Mouse (Mus musculus) midbrain, embryonic 10.5 days (tissue): ENCODE results near the gene Cpn2. TPM values are rescaled to one million over a fixed set of nuclear protein-coding genes. Genes with fewer than 3 reads are reported as not detected.
A peak's percentile ranks its signal among the peaks of the same experiment; 100 is the strongest.

Experiments used
- DNase-seq: peaks from one replicate; pipeline ENCODE4 v3.0.0-alpha.2; 2017; ENCODE audit warnings: low spot score
- H3K27ac ChIP-seq: fragments of 300-500 bp; sonication (generic); replicated peaks from 2 replicates; pipeline ENCODE4 v1.5.1; 2016; ENCODE audit warnings: mild to moderate bottlenecking
- H3K27me3 ChIP-seq: fragments of 300-500 bp; sonication (generic); 2 replicates; pipeline ENCODE4 v1.6.1; 2016; ENCODE audit warnings: low read depth, mild to moderate bottlenecking; ENCODE audit not compliant: poor library complexity, severe bottlenecking
- H3K36me3 ChIP-seq: fragments of 300-500 bp; sonication (generic); 2 replicates; pipeline ENCODE4 v1.6.1; 2016; ENCODE audit warnings: mild to moderate bottlenecking, moderate library complexity
- H3K4me1 ChIP-seq: fragments of 300-500 bp; sonication (generic); 2 replicates; pipeline ENCODE4 v1.6.1; 2016
- H3K4me3 ChIP-seq: fragments of 300-500 bp; sonication (generic); 2 replicates; pipeline ENCODE4 v1.5.1; 2016; ENCODE audit warnings: mild to moderate bottlenecking, moderate library complexity
- H3K9me3 ChIP-seq: fragments of 300-500 bp; sonication (generic); replicated peaks from 2 replicates; pipeline ENCODE4 v1.6.1; 2016; ENCODE audit warnings: mild to moderate bottlenecking
- WGBS: fragments of 180-500 bp; shearing (Covaris S2); methylation state at CpG from one replicate; pipeline ENCODE4 v1.1.7; 2016; 5-methylcytosine and 5-hydroxymethylcytosine counted together
- polyA plus RNA-seq: library from polyadenylated mRNA; unstranded; fragments of >200 nt; fragmentation: Nextera tagmentation; extraction: Ambion mirVana; gene quantifications from 2 replicates; pipeline ENCODE4 v1.2.1, GENCODE M21; 2016

Gene Cpn2
- polyA plus RNA-seq, 1 experiment from 2014 or later, result not detected

DNA sequence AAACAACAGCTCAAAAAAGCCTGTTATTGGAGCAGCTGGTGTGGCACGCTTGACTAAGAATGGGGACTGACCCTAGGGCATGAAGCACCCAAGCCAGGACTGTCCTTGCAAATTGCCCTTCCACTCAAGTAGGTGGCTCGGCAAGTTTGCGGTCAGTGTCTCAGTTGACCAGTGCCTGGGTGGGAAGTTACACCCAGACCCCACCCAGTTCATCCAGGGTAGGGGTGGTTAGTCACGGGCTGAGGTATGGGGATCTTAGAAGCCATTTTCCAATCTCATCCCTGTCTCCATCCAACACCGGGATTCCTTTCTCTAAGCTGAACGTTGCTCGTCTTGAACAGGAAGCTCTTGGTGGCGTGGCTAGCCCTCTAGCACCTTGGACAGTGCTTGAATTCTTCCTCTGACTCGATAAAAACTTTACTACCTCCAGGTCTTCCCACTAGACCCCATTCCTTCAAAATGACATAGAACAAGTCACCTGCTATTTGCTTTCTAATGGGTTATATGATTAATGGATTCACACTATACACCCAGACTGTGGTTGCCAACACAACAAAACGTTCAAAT lies 32.5 kb upstream of the Cpn2 start:
- H3K27me3 ChIP-seq, result peaks cover 29% of the 10 kb centered on the region
- no peaks in the 10 kb centered on the region for H3K36me3 ChIP-seq
- H3K4me1 ChIP-seq, result no peaks in the 10 kb centered on the region
- H3K27ac ChIP-seq, result no peak overlapping the region
- no peak overlapping the region for H3K4me3 ChIP-seq
- no peak for DNase-seq
- no peaks in the 10 kb centered on the region for H3K9me3 ChIP-seq
- 70% methylated on average over 10 of the region's 10 CpGs for WGBS

DNA sequence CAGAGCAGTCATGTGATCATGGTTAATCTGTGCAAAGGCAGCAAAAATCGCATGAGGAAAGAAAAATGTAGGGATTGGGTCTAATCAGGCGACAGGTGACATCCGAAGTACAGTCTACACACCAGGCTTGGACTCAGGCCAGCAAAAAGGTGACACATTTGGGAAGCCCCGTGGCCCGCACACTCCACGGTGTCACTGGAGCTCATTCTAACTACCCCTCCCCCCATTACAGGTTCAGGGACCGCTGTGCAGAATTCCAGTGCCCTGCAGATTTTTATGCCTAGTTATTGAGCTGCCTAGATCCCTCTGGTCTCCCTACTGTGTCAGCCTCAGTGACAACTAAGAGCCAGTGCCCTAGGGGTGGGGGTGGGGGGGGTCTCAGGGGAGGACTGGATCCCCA lies 30.2 kb upstream of the Cpn2 start:
- Histone ChIP-seq H3K9me3 (no peaks in the 10 kb centered on the region), H3K4me3 (no peak overlapping the region), H3K27ac (no peak overlapping the region), H3K36me3 (no peaks in the 10 kb centered on the region), H3K4me1 (no peaks in the 10 kb centered on the region), H3K27me3 (peaks cover 7% of the 10 kb centered on the region; the same call in 1 of the 2 replicates)
- WGBS, result 91% methylated on average over 7 of the region's 7 CpGs
- DNase-seq, result no peak

DNA sequence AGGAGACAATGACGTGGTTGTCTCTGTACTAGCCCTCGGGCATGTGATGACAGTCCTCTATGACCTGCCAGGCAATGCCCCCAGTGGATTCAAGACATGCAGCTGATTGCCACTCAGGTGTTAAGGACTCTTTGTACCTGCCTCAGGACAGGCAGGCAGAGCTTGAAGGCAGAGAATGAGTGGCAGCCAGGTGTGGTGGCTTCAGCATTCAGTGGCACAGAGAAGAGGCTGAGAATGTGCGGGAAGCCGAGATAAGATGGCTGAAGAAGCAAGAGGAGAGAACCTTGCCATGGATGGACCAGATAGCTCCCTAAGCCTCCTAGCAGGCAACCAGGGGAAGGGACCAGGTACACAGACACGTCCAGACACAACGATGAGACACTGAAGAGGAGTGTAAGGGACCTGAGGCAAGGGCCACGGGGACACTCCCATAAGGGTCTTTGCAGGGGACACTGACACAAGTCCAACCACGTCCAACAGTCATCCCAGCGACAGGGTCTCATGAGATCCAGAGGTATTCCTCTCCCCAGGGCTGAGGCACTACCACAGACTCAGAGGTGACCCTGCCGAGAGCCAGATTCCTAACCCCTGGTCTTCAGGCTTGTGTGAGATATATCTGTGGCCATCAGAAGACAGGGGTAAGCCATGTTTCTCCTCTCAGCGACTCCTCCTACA lies 29.4 kb upstream of the Cpn2 start:
- no peak overlapping the region for H3K4me3 ChIP-seq
- WGBS, result 89% methylated on average over 11 of the region's 11 CpGs
- H3K27ac ChIP-seq, result no peak overlapping the region
- no peak for DNase-seq
- 0 out of 2 replicates have a peak, but pooled peaks cover 3% of the 10 kb centered on the region for H3K27me3 ChIP-seq
- H3K36me3 ChIP-seq, result no peaks in the 10 kb centered on the region
- no peaks in the 10 kb centered on the region for H3K4me1 ChIP-seq
- no peaks in the 10 kb centered on the region for H3K9me3 ChIP-seq

DNA sequence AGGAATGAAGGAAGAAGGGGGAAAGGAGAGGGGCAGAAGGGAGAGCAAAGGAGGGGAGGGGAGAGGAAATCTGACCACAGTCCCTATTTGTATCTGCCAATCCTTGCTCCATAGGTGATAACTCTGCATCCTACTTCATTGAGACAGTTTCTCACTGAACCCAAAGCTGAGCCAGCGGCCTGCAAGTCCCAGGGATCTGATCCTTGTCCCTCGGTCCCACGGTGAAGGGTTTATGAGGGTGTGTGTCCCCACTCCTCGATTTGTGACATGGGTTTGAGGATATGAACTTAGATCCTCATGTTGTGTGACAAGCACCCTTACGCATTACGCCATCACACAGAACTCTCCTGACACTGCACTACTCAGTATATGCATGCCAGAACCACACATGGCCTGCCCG lies 27.8 kb upstream of the Cpn2 start:
- Histone ChIP-seq H3K4me1 (peaks cover 5% of the 10 kb centered on the region; the same call in 1 of the 2 replicates), H3K36me3 (no peaks in the 10 kb centered on the region), H3K9me3 (no peaks in the 10 kb centered on the region), H3K27me3 (no peaks in the 10 kb centered on the region), H3K4me3 (no peak overlapping the region), H3K27ac (no peak overlapping the region)
- WGBS, result 91% methylated on average over 7 of the region's 7 CpGs
- no peak for DNase-seq

DNA sequence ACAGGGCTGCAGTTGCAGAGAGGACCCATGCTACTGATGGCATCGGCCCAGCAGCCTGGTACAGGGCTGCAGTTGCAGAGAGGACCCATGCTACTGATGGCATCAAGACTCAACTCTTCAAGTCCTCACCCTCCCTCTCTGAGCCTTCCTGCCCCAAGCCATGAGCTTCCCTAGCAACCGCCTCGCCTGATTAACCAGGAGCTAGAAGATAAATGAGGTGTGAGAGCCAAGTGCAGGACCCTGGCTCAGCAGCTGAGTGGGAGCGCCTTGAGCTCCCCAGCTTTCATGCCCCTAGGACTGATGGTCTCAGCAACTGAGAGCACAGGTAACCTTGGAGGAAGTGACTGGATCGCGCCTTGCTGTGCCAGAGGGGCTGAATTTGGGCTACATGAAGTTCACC lies 23.1 kb upstream of the Cpn2 start:
- H3K4me1 ChIP-seq, result peaks cover 9% of the 10 kb centered on the region; the same call in 1 of the 2 replicates
- no peak for DNase-seq
- WGBS, result 79% methylated on average over 6 of the region's 6 CpGs
- H3K36me3 ChIP-seq, result no peaks in the 10 kb centered on the region
- peaks cover 29% of the 10 kb centered on the region for H3K27me3 ChIP-seq
- no peak overlapping the region for H3K27ac ChIP-seq
- H3K9me3 ChIP-seq, result no peaks in the 10 kb centered on the region
- H3K4me3 ChIP-seq, result no peak overlapping the region

DNA sequence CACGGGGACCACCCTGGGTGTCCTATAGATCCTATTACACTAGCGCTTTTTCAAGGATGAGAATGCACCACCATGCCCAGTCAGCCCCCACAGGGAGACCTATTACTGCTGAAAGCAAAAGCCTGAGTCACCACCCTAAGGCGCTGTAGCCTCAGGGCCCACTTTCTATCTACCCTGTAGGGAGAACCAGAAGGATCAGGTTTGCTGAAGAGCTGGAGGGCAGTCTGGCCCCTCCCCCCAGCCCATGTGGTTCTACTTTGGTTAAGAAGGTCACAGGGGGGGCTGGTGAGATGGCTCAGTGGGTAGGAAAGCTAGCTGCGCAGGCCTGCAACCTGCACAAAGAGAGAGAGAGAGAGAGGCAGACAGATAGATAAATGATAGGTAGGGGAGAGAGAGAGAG lies 18.4 kb upstream of the Cpn2 start:
- H3K27me3 ChIP-seq, result peaks cover 76% of the 10 kb centered on the region
- no peak overlapping the region for H3K4me3 ChIP-seq
- H3K4me1 ChIP-seq, result peaks cover 37% of the 10 kb centered on the region
- WGBS, result 58% methylated on average over 4 of the region's 4 CpGs
- H3K36me3 ChIP-seq, result no peaks in the 10 kb centered on the region
- no peak overlapping the region for H3K27ac ChIP-seq
- no peak for DNase-seq
- H3K9me3 ChIP-seq, result no peaks in the 10 kb centered on the region

DNA sequence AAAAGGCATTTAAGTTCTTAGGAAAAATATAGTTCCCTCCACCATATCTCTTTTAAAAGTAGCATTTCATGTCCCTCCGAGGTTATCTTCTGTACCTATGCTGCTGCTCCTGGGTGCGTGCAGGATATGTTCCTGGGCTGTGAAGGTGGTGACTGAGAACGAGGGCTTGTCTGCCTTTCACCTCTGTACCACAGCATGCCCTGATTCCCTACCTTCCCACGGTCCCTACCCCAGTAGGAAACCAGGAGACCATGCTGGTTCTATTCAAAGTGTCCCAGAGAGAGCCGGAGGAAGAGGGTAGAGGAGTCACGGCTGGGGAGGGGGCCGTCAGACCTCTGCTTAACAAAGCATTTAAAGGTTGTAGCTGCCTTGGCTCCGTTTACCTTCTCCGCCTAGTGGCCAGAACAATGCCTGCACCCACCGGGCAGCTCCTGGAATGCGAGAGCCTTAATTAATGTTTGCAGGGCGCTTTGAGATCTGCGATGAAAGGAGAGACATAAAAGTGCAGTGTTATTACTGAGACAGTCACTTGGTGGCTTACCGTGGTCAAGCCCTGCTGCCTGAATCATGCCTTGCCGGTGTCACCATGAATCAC lies 16.5 kb upstream of the Cpn2 start:
- WGBS, result 2% methylated on average over 15 of the region's 15 CpGs
- H3K4me3 ChIP-seq, result peak overlapping the region; percentile 38
- H3K4me1 ChIP-seq, result peaks cover 36% of the 10 kb centered on the region
- no peak overlapping the region for H3K27ac ChIP-seq
- H3K9me3 ChIP-seq, result no peaks in the 10 kb centered on the region
- DNase-seq, result peak; percentile 74
- H3K27me3 ChIP-seq, result peaks cover 82% of the 10 kb centered on the region
- H3K36me3 ChIP-seq, result no peaks in the 10 kb centered on the region

DNA sequence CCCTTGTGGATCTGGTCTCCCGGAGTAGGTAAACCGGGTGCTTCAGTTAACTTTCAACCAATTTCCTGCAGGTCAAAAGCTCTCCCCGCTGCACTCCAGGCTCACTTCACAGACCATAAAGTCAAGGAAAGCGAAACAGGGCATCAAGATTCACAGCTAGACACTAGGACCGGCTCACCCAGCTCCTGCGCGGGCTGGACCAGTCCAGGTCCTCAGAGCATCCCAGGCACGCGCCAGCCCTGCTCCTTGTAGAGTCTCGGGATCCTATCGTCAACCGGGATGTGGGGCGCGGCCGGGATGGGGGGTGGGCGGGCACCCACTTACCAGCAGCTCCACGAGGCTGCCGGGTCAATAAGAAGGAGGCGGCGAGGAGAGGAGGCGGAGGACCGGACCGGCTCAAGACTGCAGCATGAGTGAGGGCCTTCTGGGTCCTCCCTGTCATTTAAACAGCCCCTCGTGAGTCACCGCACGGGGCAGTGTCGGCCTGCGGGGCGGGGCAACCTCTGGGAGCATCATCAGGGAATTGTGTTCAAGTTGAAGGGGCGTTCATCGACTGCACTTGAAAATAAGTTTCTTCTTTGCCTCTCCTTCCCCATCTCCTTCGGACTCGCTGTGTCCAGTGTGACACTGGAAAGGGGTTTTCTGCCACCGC lies 15.7 kb upstream of the Cpn2 start, which contains the start of gene Lrrc15:
Gene Lrrc15 (minus strand): TSS at position 413 of the 652 bp plus-strand sequence.
- Histone ChIP-seq H3K4me1 (peaks cover 36% of the 10 kb centered on the region), H3K27ac (no peak within 1 kb of the TSS), H3K4me3 (peak within 1 kb of the TSS; percentile 51), H3K27me3 (peaks cover 73% of the 10 kb centered on the region), H3K36me3 (no peaks in the 10 kb centered on the region), H3K9me3 (no peaks in the 10 kb centered on the region)
- 9% methylated on average over 34 of the region's 34 CpGs for WGBS
- peak; percentile 68 for DNase-seq

DNA sequence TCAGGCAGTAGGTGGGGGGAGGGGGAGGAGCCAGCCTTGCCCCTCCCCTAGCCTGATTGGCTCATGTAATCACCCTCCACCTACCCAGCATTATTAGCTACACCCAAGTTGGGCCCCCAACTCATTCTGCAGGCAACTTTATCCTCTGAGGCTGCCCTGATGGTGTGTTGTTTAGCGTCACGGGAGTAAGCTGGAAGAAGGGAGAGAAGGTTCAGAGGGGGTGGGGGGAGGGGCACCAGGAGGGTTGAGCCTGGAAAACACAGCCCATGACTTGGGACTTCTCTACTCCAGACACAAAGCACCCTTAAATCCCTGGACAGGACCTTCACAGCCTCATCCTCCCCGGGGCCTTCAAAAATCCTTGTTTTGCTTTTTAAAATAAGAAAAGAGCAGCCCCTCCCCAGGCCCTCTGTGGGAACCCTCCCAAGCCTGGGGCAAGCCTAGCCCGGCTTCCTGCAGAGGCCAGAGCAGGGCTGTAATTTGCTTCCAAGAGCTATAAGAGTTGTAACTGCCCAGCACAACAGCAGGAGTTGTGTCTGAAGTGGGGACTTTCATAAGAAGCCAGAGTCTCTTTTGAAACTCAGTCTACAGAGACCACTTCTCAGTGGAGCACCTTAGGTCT lies 13.5 kb upstream of the Cpn2 start:
- no peaks in the 10 kb centered on the region for H3K36me3 ChIP-seq
- H3K27me3 ChIP-seq, result peaks cover 57% of the 10 kb centered on the region
- no peak overlapping the region for H3K4me3 ChIP-seq
- DNase-seq, result no peak
- H3K27ac ChIP-seq, result no peak overlapping the region
- WGBS, result 7% methylated on average over 4 of the region's 4 CpGs
- H3K9me3 ChIP-seq, result no peaks in the 10 kb centered on the region
- peaks cover 35% of the 10 kb centered on the region for H3K4me1 ChIP-seq

DNA sequence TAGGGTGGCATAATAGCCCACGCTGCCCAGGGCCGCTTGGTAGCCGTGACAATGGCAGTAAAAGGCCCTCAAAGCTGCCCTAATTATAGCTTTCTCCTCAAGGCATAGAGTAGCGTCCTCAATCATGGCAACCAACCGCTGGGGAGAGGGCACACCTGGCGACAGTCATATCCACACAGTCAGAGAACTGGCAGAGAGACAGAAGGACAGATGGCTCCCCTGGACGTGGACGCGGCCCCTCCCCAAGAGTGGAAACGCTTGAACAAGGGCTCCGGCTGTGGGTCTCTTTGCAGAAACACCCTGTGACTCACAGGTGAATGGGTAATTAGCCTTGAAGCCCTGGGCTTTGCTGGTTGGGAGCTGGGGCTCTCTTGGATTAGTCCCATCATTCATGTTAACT lies 11.1 kb upstream of the Cpn2 start:
- H3K27ac ChIP-seq, result no peak overlapping the region
- no peaks in the 10 kb centered on the region for H3K36me3 ChIP-seq
- peaks cover 34% of the 10 kb centered on the region for H3K27me3 ChIP-seq
- H3K4me1 ChIP-seq, result peaks cover 18% of the 10 kb centered on the region
- 92% methylated on average over 11 of the region's 11 CpGs for WGBS
- no peaks in the 10 kb centered on the region for H3K9me3 ChIP-seq
- no peak overlapping the region for H3K4me3 ChIP-seq
- DNase-seq, result no peak

DNA sequence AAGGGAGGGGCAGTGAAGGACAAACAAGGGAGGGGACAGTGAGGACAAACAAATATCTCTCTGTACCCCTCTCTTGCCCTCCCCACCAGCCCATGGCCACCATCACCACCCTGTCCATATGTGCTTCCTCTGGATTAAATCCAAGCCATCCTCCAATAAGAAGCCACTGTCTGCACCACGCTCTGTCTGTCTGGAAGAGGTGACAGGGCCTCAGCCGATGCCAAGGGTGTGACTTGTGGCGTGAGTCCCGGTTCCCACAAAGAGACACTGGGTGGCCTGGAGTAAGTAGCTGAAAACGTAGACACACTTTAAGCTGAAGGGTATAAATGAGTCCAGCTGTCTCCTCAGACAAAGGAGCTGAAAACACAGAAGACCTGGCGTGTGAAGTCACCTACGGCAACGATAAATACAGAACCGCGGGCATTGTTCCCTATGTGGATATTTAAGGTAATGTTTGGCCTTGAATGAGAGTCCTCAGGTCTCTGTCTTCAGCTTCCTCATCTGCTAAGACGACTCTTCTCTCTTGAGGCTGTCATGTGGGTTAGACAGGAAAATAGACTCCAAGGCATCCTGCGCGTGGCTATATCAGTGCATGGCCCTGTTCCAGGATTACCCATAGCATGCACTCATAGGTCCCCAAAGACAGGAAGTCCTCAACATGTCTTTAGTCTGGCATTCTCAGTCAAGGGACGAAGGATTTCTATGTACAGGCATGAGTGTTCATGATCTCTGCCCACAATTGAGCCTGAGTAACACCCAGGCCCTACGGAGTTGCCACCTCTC lies 8.4 kb upstream of the Cpn2 start:
- H3K27me3 ChIP-seq, result peaks cover 7% of the 10 kb centered on the region
- no peaks in the 10 kb centered on the region for H3K36me3 ChIP-seq
- H3K9me3 ChIP-seq, result no peaks in the 10 kb centered on the region
- no peak overlapping the region for H3K4me3 ChIP-seq
- WGBS, result 85% methylated on average over 15 of the region's 15 CpGs
- DNase-seq, result no peak
- H3K27ac ChIP-seq, result no peak overlapping the region
- peaks cover 10% of the 10 kb centered on the region for H3K4me1 ChIP-seq

DNA sequence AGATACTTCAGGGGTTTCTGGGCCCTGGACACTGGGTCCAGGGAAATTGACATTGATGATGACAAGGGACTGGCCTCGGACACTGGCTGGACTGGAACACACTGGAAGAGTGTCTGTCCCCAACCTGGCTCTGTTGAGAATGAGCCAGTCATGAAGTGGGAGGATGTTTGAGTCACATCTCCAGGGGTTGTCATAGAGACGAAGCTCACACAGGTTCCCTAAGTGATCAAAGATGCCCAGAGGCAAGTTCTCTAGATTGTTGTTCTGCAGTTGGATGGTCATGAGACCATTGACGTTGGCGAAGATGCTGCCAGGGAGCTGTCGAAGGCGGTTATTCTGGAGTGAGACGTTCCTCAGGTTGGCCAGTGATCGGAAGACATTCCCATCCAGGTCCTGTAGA lies 5.8 kb upstream of the Cpn2 start:
- no peak overlapping the region for H3K4me3 ChIP-seq
- H3K4me1 ChIP-seq, result peaks cover 5% of the 10 kb centered on the region; the same call in 1 of the 2 replicates
- DNase-seq, result no peak
- H3K27ac ChIP-seq, result no peak overlapping the region
- H3K27me3 ChIP-seq, result peaks cover 6% of the 10 kb centered on the region; the same call in 1 of the 2 replicates
- 94% methylated on average over 8 of the region's 8 CpGs for WGBS
- no peaks in the 10 kb centered on the region for H3K9me3 ChIP-seq
- no peaks in the 10 kb centered on the region for H3K36me3 ChIP-seq
